Mouse (Mus musculus) CH12.LX (cell line): ENCODE data around the gene Pak3. TPM values are rescaled to one million over a fixed set of nuclear protein-coding genes. Genes with fewer than 3 reads are reported as not detected.
A peak's percentile ranks its signal among the peaks of the same experiment; 100 is the strongest.

Source experiments
- DNase-seq: peaks from one replicate; pipeline ENCODE4 v3.0.0-alpha.2; 2013; ENCODE audit errors: extremely low read depth
- H3K27ac ChIP-seq: 2 replicates; pipeline ENCODE4 v1.5.1; 2012; ENCODE audit warnings: low read depth, mild to moderate bottlenecking, control low read depth, moderate library complexity; ENCODE audit not compliant: insufficient read depth
- H3K27me3 ChIP-seq: replicated peaks from 2 replicates; pipeline ENCODE3; 2012; ENCODE audit warnings: inconsistent platforms
- H3K36me3 ChIP-seq, 2 experiments: replicated peaks in 1 of 2; 2 replicates each; pipeline versions ENCODE3 to v1.6.1; 2012; ENCODE audit warnings: inconsistent platforms in 1 of 2, low read length in 1 of 2, mild to moderate bottlenecking in 1 of 2, mixed read lengths in 1 of 2, moderate library complexity in 1 of 2; ENCODE audit not compliant: control insufficient read depth in 1 of 2, insufficient read depth in 1 of 2
- H3K4me1 ChIP-seq, 2 experiments: 2 replicates each; pipeline ENCODE4 v1.6.1; 2012; ENCODE audit warnings: inconsistent platforms in 1 of 2, moderate library complexity in 1 of 2; ENCODE audit not compliant: insufficient read depth in 2 of 2, control insufficient read depth in 1 of 2
- H3K4me2 ChIP-seq: 2 replicates; pipeline ENCODE4 v1.6.1; 2012; ENCODE audit warnings: low read depth, mild to moderate bottlenecking, control low read depth; ENCODE audit not compliant: poor library complexity, insufficient read depth, severe bottlenecking
- H3K4me3 ChIP-seq, 3 experiments: fragments of 150-350 bp in 1 of 3; sonication (generic) in 1 of 3; replicated peaks in 1 of 3; 2 replicates each; pipeline versions ENCODE3 to v1.5.1; 2011 to 2012; ENCODE audit warnings: low read depth in 2 of 3, low read length in 2 of 3, mild to moderate bottlenecking in 2 of 3, moderate library complexity in 2 of 3, control low read depth in 1 of 3, improper control_type of control experiment in 1 of 3, inconsistent platforms in 1 of 3, mixed read lengths in 1 of 3; ENCODE audit not compliant: poor library complexity in 1 of 3
- H3K79me2 ChIP-seq: replicated peaks from 2 replicates; pipeline ENCODE4 v1.6.1; 2012; ENCODE audit warnings: mild to moderate bottlenecking, moderate library complexity; ENCODE audit not compliant: control insufficient read depth, poor library complexity, insufficient read depth, severe bottlenecking; ENCODE audit errors: extremely low read depth
- H3K9ac ChIP-seq: 2 replicates; pipeline ENCODE4 v1.6.1; 2012; ENCODE audit warnings: low read depth, mild to moderate bottlenecking, control low read depth, moderate library complexity; ENCODE audit not compliant: insufficient read depth
- H3K9me3 ChIP-seq: replicated peaks from 2 replicates; pipeline ENCODE3; 2012; ENCODE audit warnings: low read length, inconsistent platforms, mixed read lengths
- CTCF ChIP-seq, 2 experiments: IDR thresholded peaks in 1 of 2; conservative IDR thresholded peaks in 1 of 2; 2 replicates each; pipeline ENCODE4 v1.5.1; 2011 to 2012; ENCODE audit warnings: low read depth in 2 of 2, low read length in 2 of 2, improper control_type of control experiment in 1 of 2, inconsistent platforms in 1 of 2, mild to moderate bottlenecking in 1 of 2, moderate library complexity in 1 of 2
- E2F4 ChIP-seq: IDR thresholded peaks from 2 replicates; pipeline ENCODE4 v1.6.1; 2011; ENCODE audit warnings: low read depth, low read length, improper control_type of control experiment; ENCODE audit not compliant: insufficient replicate concordance
- ELF1 ChIP-seq: IDR thresholded peaks from 2 replicates; pipeline ENCODE4 v1.6.1; 2014; ENCODE audit warnings: low read depth, mild to moderate bottlenecking, inconsistent platforms, low read length, improper control_type of control experiment
- EP300 ChIP-seq: IDR thresholded peaks from 2 replicates; pipeline ENCODE4 v1.6.1; 2011; ENCODE audit warnings: low read length, improper control_type of control experiment
- IRF4 ChIP-seq: IDR thresholded peaks from 2 replicates; pipeline ENCODE4 v1.6.1; 2014; ENCODE audit warnings: low read depth, mild to moderate bottlenecking, inconsistent platforms, low read length, improper control_type of control experiment
- KAT2A ChIP-seq: IDR thresholded peaks from 2 replicates; pipeline ENCODE4 v1.6.1; 2012; ENCODE audit warnings: low read length, improper control_type of control experiment, inconsistent platforms; ENCODE audit not compliant: insufficient replicate concordance
- NRF1 ChIP-seq: IDR thresholded peaks from 2 replicates; pipeline ENCODE4 v1.6.1; 2014; ENCODE audit warnings: low read depth, mild to moderate bottlenecking, inconsistent platforms, low read length, improper control_type of control experiment, moderate library complexity
- RAD21 ChIP-seq: IDR thresholded peaks from 2 replicates; pipeline ENCODE4 v1.6.1; 2011; ENCODE audit warnings: low read depth, mild to moderate bottlenecking, low read length, improper control_type of control experiment, moderate library complexity
- SIN3A ChIP-seq: IDR thresholded peaks from 2 replicates; pipeline ENCODE4 v1.6.1; 2012; ENCODE audit warnings: low read length, improper control_type of control experiment, inconsistent platforms
- SMC3 ChIP-seq: IDR thresholded peaks from 2 replicates; pipeline ENCODE4 v1.6.1; 2011; ENCODE audit warnings: low read depth, low read length, improper control_type of control experiment
- UBTF ChIP-seq: IDR thresholded peaks from 2 replicates; pipeline ENCODE4 v1.6.1; 2012; ENCODE audit warnings: low read depth, mild to moderate bottlenecking, inconsistent platforms, low read length, improper control_type of control experiment, moderate library complexity
- USF2 ChIP-seq: conservative IDR thresholded peaks from 2 replicates; pipeline ENCODE4 v1.6.1; 2011; ENCODE audit warnings: low read depth, low read length, improper control_type of control experiment
- ZC3H11A ChIP-seq: IDR thresholded peaks from 2 replicates; pipeline ENCODE4 v1.6.1; 2012; ENCODE audit warnings: low read depth, mild to moderate bottlenecking, inconsistent platforms, low read length, improper control_type of control experiment
- ZNF384 ChIP-seq: IDR thresholded peaks from 2 replicates; pipeline ENCODE4 v1.6.1; 2012; ENCODE audit warnings: low read depth, low read length, improper control_type of control experiment, inconsistent platforms
- dilution Hi-C: fragments of 300-500 bp; cut with MboI; formaldehyde crosslinking; loops from 2 replicates; pipeline ENCODE4 v1.14.3; 2020; ENCODE audit warnings: low sequenced_read_pairs; ENCODE audit not compliant: extremely low pct_unique_long_range_greater_than_20kb, extremely low pct_ligation_motif_present
- in situ Hi-C: fragments of 300-500 bp; cut with MboI; formaldehyde crosslinking; loops from 3 replicates; pipeline ENCODE4 v1.14.3; 2019; ENCODE audit warnings: low sequenced_read_pairs, low pct_ligation_motif_present, low pct_unique_long_range_greater_than_20kb, mixed read lengths
- polyA plus RNA-seq: library from polyadenylated mRNA; unstranded; fragments of >175 nt; gene quantifications from 2 replicates; pipeline ENCODE4 v1.2.1, GENCODE M21; 2012; ENCODE audit warnings: low read depth; ENCODE audit not compliant: insufficient read length
- total RNA-seq, 2 experiments: library from RNA; depleted of rRNA; stranded (reverse); fragments of 300-350 nt in 1 of 2; fragments of >200 nt in 1 of 2; gene quantifications; 2 replicates each; pipeline ENCODE4 v1.2.3; 2012 to 2014

The Pak3 gene
- total and polyA plus RNA-seq, 3 experiments = under 0.01 TPM; not detected in 2

GRCm38 (mm10) chrX:143725411-143725810 lies 207.0 kb downstream of the Pak3 start:
- Histone ChIP-seq H3K4me1 (no peaks in the 10 kb centered on the region), H3K9me3 (no peaks in the 10 kb centered on the region), H3K27me3 (no peaks in the 10 kb centered on the region), H3K36me3 (no peaks in the 10 kb centered on the region), H3K27ac (no peak overlapping the region), H3K4me2 (no peak overlapping the region), H3K4me3 (no peak overlapping the region), H3K79me2 (no peaks in the 10 kb centered on the region), H3K9ac (no peak overlapping the region)
- DNase-seq = no peak
- dilution Hi-C loops = no loop called here
- TF ChIP-seq SIN3A = no peak
- no peak for TF ChIP-seq IRF4
- TF ChIP-seq E2F4 = no peak
- no peak for TF ChIP-seq ELF1
- TF ChIP-seq EP300 = no peak
- TF ChIP-seq RAD21 = no peak
- in situ Hi-C loops = no loop called here

- Histone ChIP-seq H3K79me2 (no peaks in the 10 kb centered on the region), H3K36me3 (no peaks in the 10 kb centered on the region), H3K9me3 (no peaks in the 10 kb centered on the region)
- TF ChIP-seq ZNF384 = peak; percentile 88
- peak; percentile 53 for TF ChIP-seq RAD21
- TF ChIP-seq SMC3 = peak; percentile 46
- TF ChIP-seq CTCF (conservative IDR thresholded peaks at IDR 0.05 in 1 of 2, IDR thresholded peaks at IDR 0.05 in 1 of 2; ENCODE audit: low read depth in 2 of 2, low read length in 2 of 2) = peak; percentile 34 to 68
- no peak for TF ChIP-seq IRF4
- no peak for TF ChIP-seq USF2
- TF ChIP-seq UBTF = no peak
- TF ChIP-seq, all 38 proteins: peak for 4
- Histone ChIP-seq H3K4me3 (no peak overlapping the region), H3K27ac (no peak overlapping the region), H3K27me3 (no peaks in the 10 kb centered on the region), H3K9ac (no peak overlapping the region), H3K4me2 (peak overlapping the region; percentile 56; the same call in 1 of the 2 replicates), H3K4me1 (no peaks in the 10 kb centered on the region)
- peak; percentile 43 for DNase-seq
- in situ Hi-C loops = no loop called here
- dilution Hi-C loops = no loop called here
These were observed 217.6 kb downstream of the Pak3 start for GRCm38 (mm10) chrX:143736035-143736434.

DNA sequence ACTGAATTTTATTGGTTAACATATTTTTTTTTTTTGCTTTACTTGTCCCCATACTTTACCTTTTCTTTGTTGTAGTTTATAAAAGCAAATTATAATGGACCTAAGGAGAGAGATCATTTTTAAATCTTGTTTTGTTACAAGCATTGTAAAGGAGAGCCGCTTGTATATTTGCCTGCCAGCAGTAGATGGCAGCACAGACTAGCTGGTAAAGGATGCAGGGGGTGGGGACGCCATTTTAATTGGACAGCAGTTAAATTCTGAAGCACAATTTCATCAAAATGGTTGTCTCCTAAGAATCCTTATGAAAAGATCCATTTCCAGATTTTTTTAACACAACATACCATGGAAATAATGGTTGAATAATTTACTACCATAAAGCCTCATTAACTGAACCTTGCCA lies 220.8 kb downstream of the Pak3 start:
- Histone ChIP-seq H3K9ac (no peak overlapping the region), H3K4me3 (no peak overlapping the region), H3K79me2 (no peaks in the 10 kb centered on the region), H3K27me3 (no peaks in the 10 kb centered on the region)
- in situ Hi-C loops (no loop called here), dilution Hi-C loops (no loop called here)
- peak; percentile 46 for DNase-seq
- TF ChIP-seq RAD21 (peak; percentile 76), CTCF (conservative IDR thresholded peaks at IDR 0.05 in 1 of 2, IDR thresholded peaks at IDR 0.05 in 1 of 2; ENCODE audit: low read depth in 2 of 2, low read length in 2 of 2) (peak in 1 of 2 experiments; percentile 70; a peak in 2 of 4 replicates), KAT2A (no peak), NRF1 (0 out of 2 replicates have a peak, but pooled peaks have one; percentile 36), EP300 (no peak), SMC3 (peak; percentile 45), ZC3H11A (peak; percentile 80)
- TF ChIP-seq, all 38 proteins: peak for 5
- no peaks in the 10 kb centered on the region for H3K36me3 ChIP-seq
- H3K4me1 ChIP-seq = no peaks in the 10 kb centered on the region
- H3K4me2 ChIP-seq = no peak overlapping the region
- no peak overlapping the region for H3K27ac ChIP-seq
- no peaks in the 10 kb centered on the region for H3K9me3 ChIP-seq
